Mouse (Mus musculus): ENCODE data around the gene Hoxb13. TPM values are rescaled to one million over a fixed set of nuclear protein-coding genes. Genes with fewer than 3 reads are reported as not detected.

Gene Hoxb13
- polyA plus RNA-seq, 1 experiment: not detected

DNA sequence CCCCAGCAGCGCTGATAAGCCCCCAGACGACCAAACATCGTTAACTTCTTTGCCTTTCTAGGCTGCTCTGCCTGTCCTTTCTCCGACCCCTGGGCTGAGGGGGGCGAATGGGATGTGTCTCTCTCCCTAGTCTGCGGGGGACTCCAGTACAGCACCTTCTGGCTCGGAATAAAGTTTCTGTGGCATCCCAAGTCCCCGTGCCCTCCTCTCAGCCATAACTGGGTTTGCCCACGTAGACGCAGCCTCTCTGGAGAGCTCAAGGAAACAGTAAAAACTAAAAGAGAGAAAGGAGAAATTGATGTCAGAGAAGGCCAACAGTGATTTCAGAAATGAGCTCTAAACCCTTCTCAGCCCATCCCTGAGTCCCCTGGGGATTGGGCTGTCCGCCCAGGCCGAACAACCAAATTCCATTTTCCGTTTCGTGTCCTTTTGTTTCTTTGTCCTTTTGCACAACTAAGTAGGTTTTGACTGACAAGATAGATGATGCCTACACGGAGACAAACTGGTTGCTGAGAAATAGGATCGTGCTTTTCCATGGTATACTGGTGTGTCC, 20.8 kb upstream of the Hoxb13 start:
- Histone ChIP-seq H3K4me1 (ENCODE audit: control insufficient read depth, insufficient read depth, low read length) (no peaks in the 10 kb centered on the region), H3K27ac (ENCODE audit: insufficient read depth, low read depth, low read length) (no peak overlapping the region), H3K4me3 (ENCODE audit: insufficient read depth, low read length) (no peak overlapping the region)
- TF ChIP-seq CTCF (IDR thresholded peaks at IDR 0.05; ENCODE audit: low read depth, low read length): no peak

DNA sequence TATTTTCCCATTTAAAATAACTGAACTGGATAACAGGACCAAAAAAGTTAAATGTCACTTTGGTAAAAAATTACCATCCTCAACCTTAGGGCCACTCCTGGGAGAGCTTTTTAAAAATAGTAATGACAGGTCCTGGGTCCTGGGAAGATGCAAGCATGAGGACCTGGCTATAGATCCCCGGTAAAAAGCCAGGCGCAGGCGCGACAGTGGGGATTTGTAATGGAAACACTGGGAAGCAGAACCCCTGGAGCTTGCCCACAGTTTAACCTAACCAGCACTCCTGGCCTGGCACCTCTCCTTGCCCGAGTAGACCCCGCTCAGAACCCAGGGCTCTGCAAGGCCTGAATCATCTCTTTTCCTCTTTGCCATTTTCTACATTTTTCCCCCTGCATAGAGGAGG, 19.2 kb upstream of the Hoxb13 start:
- H3K4me3 ChIP-seq (ENCODE audit: insufficient read depth, low read length): no peak overlapping the region
- H3K4me1 ChIP-seq (ENCODE audit: control insufficient read depth, insufficient read depth, low read length): no peaks in the 10 kb centered on the region
- no peak overlapping the region for H3K27ac ChIP-seq (ENCODE audit: insufficient read depth, low read depth, low read length)
- TF ChIP-seq POLR2A (IDR thresholded peaks at IDR 0.05; ENCODE audit: borderline replicate concordance, low read depth, low read length) (no peak), CTCF (IDR thresholded peaks at IDR 0.05; ENCODE audit: low read depth, low read length) (no peak)

DNA sequence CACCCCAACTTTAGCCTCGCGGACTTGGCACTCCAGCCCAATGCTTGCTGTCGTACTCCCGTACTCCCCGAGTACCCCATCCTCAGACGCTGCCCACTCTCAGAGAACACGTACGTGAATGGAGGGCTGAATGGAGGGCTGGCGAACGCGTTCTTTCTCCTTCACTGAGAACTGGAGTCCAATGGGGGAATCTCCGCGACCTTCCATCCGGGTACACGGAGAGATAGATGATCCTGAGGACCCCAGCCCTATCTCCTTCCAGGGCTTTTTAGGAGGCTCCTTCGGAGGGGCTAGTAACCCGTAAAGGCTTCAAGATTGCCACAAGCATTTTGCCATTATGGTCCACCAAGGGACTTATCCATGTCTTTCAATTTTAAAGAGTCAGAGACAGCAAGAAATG, 18.6 kb upstream of the Hoxb13 start:
- TF ChIP-seq CTCF (IDR thresholded peaks at IDR 0.05; ENCODE audit: low read depth, low read length): no peak
- TF ChIP-seq POLR2A (IDR thresholded peaks at IDR 0.05; ENCODE audit: borderline replicate concordance, low read depth, low read length): no peak
- no peak overlapping the region for H3K4me3 ChIP-seq (ENCODE audit: insufficient read depth, low read length)
- H3K4me1 ChIP-seq (ENCODE audit: control insufficient read depth, insufficient read depth, low read length): no peaks in the 10 kb centered on the region
- H3K27ac ChIP-seq (ENCODE audit: insufficient read depth, low read depth, low read length): no peak overlapping the region

DNA sequence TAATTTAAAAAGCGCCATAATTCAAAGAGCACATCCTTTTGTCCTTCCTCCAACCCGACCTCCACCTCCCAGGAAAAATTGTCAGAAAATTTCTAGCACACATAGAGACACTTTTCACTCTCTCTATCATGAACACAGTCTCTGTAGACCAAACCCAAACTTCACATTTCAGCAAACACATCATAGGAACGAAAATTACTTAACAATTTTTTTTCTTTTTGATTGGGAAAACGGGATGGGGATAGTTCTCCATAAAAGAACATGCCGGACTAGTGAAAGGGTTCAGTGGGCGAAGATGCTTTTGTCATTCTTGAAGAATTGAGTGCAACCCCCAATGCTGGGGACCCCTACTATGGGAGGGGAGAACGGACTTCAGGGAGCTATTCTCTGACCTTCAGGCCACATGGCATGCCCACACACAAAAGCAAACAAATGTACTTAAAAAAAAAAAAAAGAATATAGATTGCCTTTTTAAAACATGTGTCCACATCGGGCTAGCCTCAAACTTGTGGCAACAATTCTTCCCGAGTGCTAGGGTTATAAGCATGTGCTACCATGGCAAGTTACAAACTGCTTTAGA, 18.1 kb upstream of the Hoxb13 start:
- TF ChIP-seq POLR2A (IDR thresholded peaks at IDR 0.05; ENCODE audit: borderline replicate concordance, low read depth, low read length): no peak
- TF ChIP-seq CTCF (IDR thresholded peaks at IDR 0.05; ENCODE audit: low read depth, low read length): no peak
- Histone ChIP-seq H3K4me3 (ENCODE audit: insufficient read depth, low read length) (no peak overlapping the region), H3K4me1 (ENCODE audit: control insufficient read depth, insufficient read depth, low read length) (no peaks in the 10 kb centered on the region), H3K27ac (ENCODE audit: insufficient read depth, low read depth, low read length) (no peak overlapping the region)

DNA sequence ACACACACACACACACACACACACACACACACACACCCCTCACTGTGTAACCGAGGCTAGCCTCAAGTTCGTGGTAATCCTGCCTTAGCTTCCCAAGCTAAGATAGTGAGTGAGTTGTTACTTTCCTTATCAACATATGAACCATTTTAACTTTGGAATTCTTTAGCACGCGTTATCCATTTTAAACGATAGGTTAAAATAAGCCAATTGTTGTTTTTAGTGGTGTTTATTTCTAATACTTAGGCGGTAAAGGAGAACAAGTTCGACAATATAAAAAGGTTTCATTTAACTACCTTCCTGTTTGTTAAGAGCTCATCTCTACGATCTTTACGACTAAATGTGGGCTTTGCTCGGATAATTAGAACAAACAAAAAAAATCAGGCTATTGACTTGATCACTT, 17.3 kb upstream of the Hoxb13 start:
- Histone ChIP-seq H3K27ac (ENCODE audit: insufficient read depth, low read depth, low read length) (no peak overlapping the region), H3K4me3 (ENCODE audit: insufficient read depth, low read length) (no peak overlapping the region), H3K4me1 (ENCODE audit: control insufficient read depth, insufficient read depth, low read length) (no peaks in the 10 kb centered on the region)
- TF ChIP-seq POLR2A (IDR thresholded peaks at IDR 0.05; ENCODE audit: borderline replicate concordance, low read depth, low read length): no peak
- TF ChIP-seq CTCF (IDR thresholded peaks at IDR 0.05; ENCODE audit: low read depth, low read length): no peak

DNA sequence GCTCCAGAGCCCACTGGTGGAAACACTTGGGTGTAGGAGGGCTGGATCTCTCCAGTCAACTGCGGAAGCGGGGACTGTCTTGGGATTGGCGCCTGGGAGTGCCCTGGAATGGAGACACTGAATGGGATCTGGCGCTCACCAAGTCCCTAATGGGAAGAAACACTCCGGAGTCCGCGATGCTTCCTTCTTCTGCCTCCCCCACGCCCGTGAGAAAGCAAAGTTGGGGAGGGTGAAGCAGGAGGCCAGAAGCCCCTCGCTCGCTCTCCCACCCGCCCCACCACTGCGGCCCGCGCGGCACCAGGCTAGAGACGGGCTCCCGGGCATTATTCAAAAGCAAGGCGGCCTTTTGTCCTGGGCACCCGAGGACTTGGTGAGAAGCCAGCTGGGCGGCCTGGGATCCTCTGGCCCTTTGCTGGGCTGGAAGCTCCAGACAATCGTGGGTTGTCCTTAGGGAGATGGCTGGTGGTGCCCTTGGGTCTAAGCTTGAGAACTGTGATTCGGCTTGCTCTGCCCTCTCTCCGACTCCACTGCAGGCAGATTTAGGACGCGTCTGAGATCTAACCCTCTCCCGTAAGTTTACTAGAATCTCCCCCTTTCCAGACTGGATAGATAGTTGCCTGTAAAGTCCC, 16.5 kb upstream of the Hoxb13 start:
- TF ChIP-seq CTCF (IDR thresholded peaks at IDR 0.05; ENCODE audit: low read depth, low read length) (no peak), POLR2A (IDR thresholded peaks at IDR 0.05; ENCODE audit: borderline replicate concordance, low read depth, low read length) (no peak)
- Histone ChIP-seq H3K27ac (ENCODE audit: insufficient read depth, low read depth, low read length) (no peak overlapping the region), H3K4me3 (ENCODE audit: insufficient read depth, low read length) (no peak overlapping the region), H3K4me1 (ENCODE audit: control insufficient read depth, insufficient read depth, low read length) (no peaks in the 10 kb centered on the region)

- H3K4me3 ChIP-seq (ENCODE audit: insufficient read depth, low read length): no peak overlapping the region
- no peak overlapping the region for H3K27ac ChIP-seq (ENCODE audit: insufficient read depth, low read depth, low read length)
- TF ChIP-seq CTCF (IDR thresholded peaks at IDR 0.05; ENCODE audit: low read depth, low read length) (no peak), POLR2A (IDR thresholded peaks at IDR 0.05; ENCODE audit: borderline replicate concordance, low read depth, low read length) (no peak)
- H3K4me1 ChIP-seq (ENCODE audit: control insufficient read depth, insufficient read depth, low read length): no peaks in the 10 kb centered on the region
Measured at GRCm38 (mm10) chr11:96178356-96178755, 15.8 kb upstream of the Hoxb13 start.

GRCm38 (mm10) chr11:96178911-96179503, 15.1 kb upstream of the Hoxb13 start:
- no peak overlapping the region for H3K4me3 ChIP-seq (ENCODE audit: insufficient read depth, low read length)
- no peak for TF ChIP-seq POLR2A (IDR thresholded peaks at IDR 0.05; ENCODE audit: borderline replicate concordance, low read depth, low read length)
- no peak for TF ChIP-seq CTCF (IDR thresholded peaks at IDR 0.05; ENCODE audit: low read depth, low read length)
- H3K27ac ChIP-seq (ENCODE audit: insufficient read depth, low read depth, low read length): no peak overlapping the region
- no peaks in the 10 kb centered on the region for H3K4me1 ChIP-seq (ENCODE audit: control insufficient read depth, insufficient read depth, low read length)

DNA sequence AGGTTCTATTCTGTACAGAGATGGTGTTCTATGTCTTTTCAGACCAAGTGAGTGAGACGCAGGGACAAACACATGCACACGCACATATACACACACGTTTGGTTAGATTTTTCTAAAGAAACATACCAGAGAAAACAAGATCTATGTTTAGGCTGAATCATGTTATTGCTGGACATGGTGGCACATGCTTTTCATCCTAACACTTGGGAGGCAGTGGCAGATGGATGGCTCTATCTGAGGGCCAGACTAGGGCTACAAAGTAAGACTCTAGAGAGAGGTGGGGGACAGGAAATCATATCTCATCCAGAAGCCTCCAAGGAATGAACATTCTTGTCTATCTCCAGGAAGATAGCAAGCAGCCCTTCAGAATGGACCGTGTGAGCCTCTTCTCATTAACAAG, 13.1 kb upstream of the Hoxb13 start:
- no peak for TF ChIP-seq POLR2A (IDR thresholded peaks at IDR 0.05; ENCODE audit: borderline replicate concordance, low read depth, low read length)
- no peak for TF ChIP-seq CTCF (IDR thresholded peaks at IDR 0.05; ENCODE audit: low read depth, low read length)
- H3K27ac ChIP-seq (ENCODE audit: insufficient read depth, low read depth, low read length): no peak overlapping the region
- no peak overlapping the region for H3K4me3 ChIP-seq (ENCODE audit: insufficient read depth, low read length)
- H3K4me1 ChIP-seq (ENCODE audit: control insufficient read depth, insufficient read depth, low read length): no peaks in the 10 kb centered on the region

DNA sequence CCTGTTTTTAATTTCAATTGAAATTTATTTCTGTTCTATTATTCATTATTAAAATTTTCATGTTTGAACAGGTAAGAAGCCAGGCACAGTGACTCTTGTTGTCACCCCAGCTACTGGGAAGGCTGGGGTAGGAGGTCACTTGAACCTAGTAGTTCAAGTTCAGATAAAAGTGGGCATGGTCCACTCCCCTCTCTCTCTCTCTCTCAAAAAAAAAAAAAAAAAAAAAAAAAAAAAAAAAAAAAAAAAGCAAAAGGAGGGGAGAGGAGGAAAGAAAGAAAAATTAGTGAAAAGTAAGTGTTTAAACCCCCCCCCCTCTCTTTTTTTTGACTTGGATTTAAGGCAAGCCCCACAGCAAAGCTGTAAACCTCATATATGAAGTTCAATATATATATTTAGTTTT, 9.9 kb upstream of the Hoxb13 start:
- Histone ChIP-seq H3K4me3 (ENCODE audit: insufficient read depth, low read length) (no peak overlapping the region), H3K4me1 (ENCODE audit: control insufficient read depth, insufficient read depth, low read length) (no peaks in the 10 kb centered on the region), H3K27ac (ENCODE audit: insufficient read depth, low read depth, low read length) (no peak overlapping the region)
- TF ChIP-seq POLR2A (IDR thresholded peaks at IDR 0.05; ENCODE audit: borderline replicate concordance, low read depth, low read length) (no peak), CTCF (IDR thresholded peaks at IDR 0.05; ENCODE audit: low read depth, low read length) (no peak)

Data from bone marrow macrophage, adult 2 months (primary cell).